Mouse (Mus musculus): ENCODE measurements at regions not wholly inside any gene's neighbourhood (a gene's known extent, or its start where the extent isn't known, plus 50 kb on each side); places are given as distances from the start of the nearest gene placed in this dataset.

GRCm38 (mm10) chr16:78222377-78222776 lies 78.9 kb upstream of the Cxadr start:
- H3K4me1 ChIP-seq (replicated peaks; ENCODE audit: low read depth, low read length) = no peaks in the 10 kb centered on the region
- TF ChIP-seq CTCF (conservative IDR thresholded peaks at IDR 0.05; ENCODE audit: low read length) (no peak), NANOG (IDR thresholded peaks at IDR 0.05; ENCODE audit: borderline replicate concordance, low read length) (no peak), POU5F1 (IDR thresholded peaks at IDR 0.05; ENCODE audit: borderline replicate concordance, low read length) (no peak)
- no peaks in the 10 kb centered on the region for H3K36me3 ChIP-seq (ENCODE audit: insufficient read depth, low read length)
- 0 out of 2 replicates have a peak, but pooled peaks cover 3% of the 10 kb centered on the region for H3K27me3 ChIP-seq (ENCODE audit: insufficient read depth, low read length)
- H3K4me3 ChIP-seq (replicated peaks; ENCODE audit: low read length) = no peak overlapping the region
- no peaks in the 10 kb centered on the region for H3K9me3 ChIP-seq (ENCODE audit: low read length)

DNA sequence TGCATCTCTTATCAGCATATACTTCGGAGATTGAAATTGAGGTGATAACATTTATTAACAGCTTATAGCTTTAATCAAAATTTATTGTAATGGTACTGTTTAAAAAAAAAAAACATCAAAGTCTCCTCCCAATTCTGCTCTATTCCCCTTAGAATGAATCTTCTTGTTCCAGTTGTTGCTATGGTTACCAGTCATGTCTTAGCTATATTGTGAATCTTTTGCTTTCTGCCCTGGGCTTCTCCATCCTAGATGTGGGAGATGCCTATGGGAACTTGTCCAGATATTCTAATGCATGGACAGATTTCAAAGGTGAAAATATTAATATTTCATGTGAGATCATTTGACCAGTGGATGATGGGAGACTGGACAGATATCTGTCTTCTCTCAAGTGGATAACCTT lies 79.5 kb upstream of the Cxadr start:
- no peak overlapping the region for H3K4me3 ChIP-seq (replicated peaks; ENCODE audit: low read length)
- no peak for TF ChIP-seq POU5F1 (IDR thresholded peaks at IDR 0.05; ENCODE audit: borderline replicate concordance, low read length)
- no peak for TF ChIP-seq NANOG (IDR thresholded peaks at IDR 0.05; ENCODE audit: borderline replicate concordance, low read length)
- no peak for TF ChIP-seq CTCF (conservative IDR thresholded peaks at IDR 0.05; ENCODE audit: low read length)
- H3K4me1 ChIP-seq (replicated peaks; ENCODE audit: low read depth, low read length) = no peaks in the 10 kb centered on the region
- H3K9me3 ChIP-seq (ENCODE audit: low read length) = no peaks in the 10 kb centered on the region
- peaks cover 6% of the 10 kb centered on the region; the same call in 1 of the 2 replicates for H3K27me3 ChIP-seq (ENCODE audit: insufficient read depth, low read length)
- no peaks in the 10 kb centered on the region for H3K36me3 ChIP-seq (ENCODE audit: insufficient read depth, low read length)

GRCm38 (mm10) chr16:78217633-78218032 lies 83.7 kb upstream of the Cxadr start:
- Histone ChIP-seq H3K4me3 (replicated peaks; ENCODE audit: low read length) (no peak overlapping the region), H3K9me3 (ENCODE audit: low read length) (no peaks in the 10 kb centered on the region)
- TF ChIP-seq CTCF (conservative IDR thresholded peaks at IDR 0.05; ENCODE audit: low read length) = no peak
- no peak for TF ChIP-seq NANOG (IDR thresholded peaks at IDR 0.05; ENCODE audit: borderline replicate concordance, low read length)
- no peak for TF ChIP-seq POU5F1 (IDR thresholded peaks at IDR 0.05; ENCODE audit: borderline replicate concordance, low read length)

GRCm38 (mm10) chr16:78216752-78217351 lies 84.4 kb upstream of the Cxadr start:
- TF ChIP-seq NANOG (IDR thresholded peaks at IDR 0.05; ENCODE audit: borderline replicate concordance, low read length) (no peak), POU5F1 (IDR thresholded peaks at IDR 0.05; ENCODE audit: borderline replicate concordance, low read length) (no peak), CTCF (conservative IDR thresholded peaks at IDR 0.05; ENCODE audit: low read length) (no peak)
- no peaks in the 10 kb centered on the region for H3K9me3 ChIP-seq (ENCODE audit: low read length)
- no peaks in the 10 kb centered on the region for H3K4me1 ChIP-seq (replicated peaks; ENCODE audit: low read depth, low read length)

More at GRCm38 (mm10) chr16:78217633-78218032, 83.7 kb upstream of the Cxadr start:
- H3K36me3 ChIP-seq (ENCODE audit: insufficient read depth, low read length) = no peaks in the 10 kb centered on the region
- no peaks in the 10 kb centered on the region for H3K4me1 ChIP-seq (replicated peaks; ENCODE audit: low read depth, low read length)
- peaks cover 13% of the 10 kb centered on the region; the same call in 1 of the 2 replicates for H3K27me3 ChIP-seq (ENCODE audit: insufficient read depth, low read length)

GRCm38 (mm10) chr16:78211687-78212086 lies 89.6 kb upstream of the Cxadr start:
- no peaks in the 10 kb centered on the region for H3K4me1 ChIP-seq (replicated peaks; ENCODE audit: low read depth, low read length)
- TF ChIP-seq POU5F1 (IDR thresholded peaks at IDR 0.05; ENCODE audit: borderline replicate concordance, low read length) = no peak
- no peak for TF ChIP-seq CTCF (conservative IDR thresholded peaks at IDR 0.05; ENCODE audit: low read length)
- no peak for TF ChIP-seq NANOG (IDR thresholded peaks at IDR 0.05; ENCODE audit: borderline replicate concordance, low read length)
- no peaks in the 10 kb centered on the region for H3K9me3 ChIP-seq (ENCODE audit: low read length)
- no peak overlapping the region for H3K4me3 ChIP-seq (replicated peaks; ENCODE audit: low read length)
- peaks cover 6% of the 10 kb centered on the region; the same call in 1 of the 2 replicates for H3K27me3 ChIP-seq (ENCODE audit: insufficient read depth, low read length)
- no peaks in the 10 kb centered on the region for H3K36me3 ChIP-seq (ENCODE audit: insufficient read depth, low read length)

More at GRCm38 (mm10) chr16:78216752-78217351, 84.4 kb upstream of the Cxadr start:
- Histone ChIP-seq H3K36me3 (ENCODE audit: insufficient read depth, low read length) (no peaks in the 10 kb centered on the region), H3K27me3 (ENCODE audit: insufficient read depth, low read length) (peaks cover 13% of the 10 kb centered on the region; the same call in 1 of the 2 replicates), H3K4me3 (replicated peaks; ENCODE audit: low read length) (no peak overlapping the region)

GRCm38 (mm10) chr16:78208321-78208720 lies 93.0 kb upstream of the Cxadr start:
- no peaks in the 10 kb centered on the region for H3K27me3 ChIP-seq (ENCODE audit: insufficient read depth, low read length)
- no peaks in the 10 kb centered on the region for H3K36me3 ChIP-seq (ENCODE audit: insufficient read depth, low read length)
- no peak overlapping the region for H3K4me3 ChIP-seq (replicated peaks; ENCODE audit: low read length)
- TF ChIP-seq POU5F1 (IDR thresholded peaks at IDR 0.05; ENCODE audit: borderline replicate concordance, low read length) = no peak
- no peak for TF ChIP-seq CTCF (conservative IDR thresholded peaks at IDR 0.05; ENCODE audit: low read length)
- TF ChIP-seq NANOG (IDR thresholded peaks at IDR 0.05; ENCODE audit: borderline replicate concordance, low read length) = no peak
- H3K4me1 ChIP-seq (replicated peaks; ENCODE audit: low read depth, low read length) = no peaks in the 10 kb centered on the region
- no peaks in the 10 kb centered on the region for H3K9me3 ChIP-seq (ENCODE audit: low read length)

- no peak overlapping the region for H3K4me3 ChIP-seq (replicated peaks; ENCODE audit: low read length)
- H3K36me3 ChIP-seq (ENCODE audit: insufficient read depth, low read length) = no peaks in the 10 kb centered on the region
- H3K9me3 ChIP-seq (ENCODE audit: low read length) = no peaks in the 10 kb centered on the region
- TF ChIP-seq NANOG (IDR thresholded peaks at IDR 0.05; ENCODE audit: borderline replicate concordance, low read length) = no peak
- no peak for TF ChIP-seq CTCF (conservative IDR thresholded peaks at IDR 0.05; ENCODE audit: low read length)
- TF ChIP-seq POU5F1 (IDR thresholded peaks at IDR 0.05; ENCODE audit: borderline replicate concordance, low read length) = no peak
- H3K27me3 ChIP-seq (ENCODE audit: insufficient read depth, low read length) = no peaks in the 10 kb centered on the region
- no peaks in the 10 kb centered on the region for H3K4me1 ChIP-seq (replicated peaks; ENCODE audit: low read depth, low read length)
Observed at GRCm38 (mm10) chr16:78204332-78204731, 97.0 kb upstream of the Cxadr start.

DNA sequence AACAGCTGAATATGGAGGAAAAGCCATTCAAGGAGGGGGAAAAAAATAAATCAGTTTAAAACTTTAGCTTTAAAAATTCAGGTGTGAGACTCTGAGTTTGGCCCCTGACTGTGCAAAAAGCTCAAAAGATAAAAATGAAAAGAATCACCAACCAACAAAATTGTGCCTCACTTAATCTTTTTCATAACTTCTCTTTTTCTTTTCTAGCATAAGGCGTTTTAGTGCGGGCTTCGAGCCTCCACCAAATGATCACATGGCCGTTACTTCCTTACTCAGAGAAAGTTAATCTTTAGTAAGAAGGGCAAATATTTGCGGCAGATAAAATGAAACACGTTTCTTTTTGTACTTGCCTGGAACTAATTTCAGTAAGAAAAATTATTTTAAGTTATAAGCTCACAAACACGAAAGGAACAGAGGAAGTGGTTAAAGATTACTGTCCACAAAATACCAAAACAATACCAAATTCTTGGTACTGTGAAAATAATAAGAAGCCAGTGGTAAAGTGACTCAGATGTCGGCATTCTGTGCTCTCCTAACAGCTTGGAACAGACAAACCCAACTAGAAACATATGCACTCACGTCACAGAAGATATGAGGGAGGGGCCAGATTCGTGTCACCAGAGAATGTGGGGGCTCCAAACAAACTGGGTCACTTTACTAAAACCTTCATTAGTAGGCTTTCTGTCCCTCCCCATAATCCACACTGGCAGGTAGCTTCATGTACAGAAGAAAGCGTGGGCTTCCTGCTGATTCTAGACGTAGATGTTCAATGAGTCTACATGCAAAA lies 101.1 kb upstream of the Cxadr start:
- no peak for TF ChIP-seq NANOG (IDR thresholded peaks at IDR 0.05; ENCODE audit: borderline replicate concordance, low read length)
- no peak for TF ChIP-seq CTCF (conservative IDR thresholded peaks at IDR 0.05; ENCODE audit: low read length)
- TF ChIP-seq POU5F1 (IDR thresholded peaks at IDR 0.05; ENCODE audit: borderline replicate concordance, low read length) = no peak
- no peaks in the 10 kb centered on the region; the same call in 1 of the 2 replicates for H3K27me3 ChIP-seq (ENCODE audit: insufficient read depth, low read length)
- no peaks in the 10 kb centered on the region for H3K36me3 ChIP-seq (ENCODE audit: insufficient read depth, low read length)
- no peak overlapping the region for H3K4me3 ChIP-seq (replicated peaks; ENCODE audit: low read length)
- no peaks in the 10 kb centered on the region for H3K4me1 ChIP-seq (replicated peaks; ENCODE audit: low read depth, low read length)
- H3K9me3 ChIP-seq (ENCODE audit: low read length) = no peaks in the 10 kb centered on the region

Measured in E14TG2a.4 (cell line).